Mouse (Mus musculus) embryo, embryonic 11 days (tissue): ENCODE results near the gene Cilp2.

ENCODE experiments used
- DNase-seq: peaks from one replicate; pipeline ENCODE4 v3.0.0-alpha.2; 2015

The Cilp2 gene

GRCm38 (mm10) chr8:69901484-69902162, 14.1 kb upstream of the Cilp2 start:
- DNase-seq = peak; percentile 96

DNA sequence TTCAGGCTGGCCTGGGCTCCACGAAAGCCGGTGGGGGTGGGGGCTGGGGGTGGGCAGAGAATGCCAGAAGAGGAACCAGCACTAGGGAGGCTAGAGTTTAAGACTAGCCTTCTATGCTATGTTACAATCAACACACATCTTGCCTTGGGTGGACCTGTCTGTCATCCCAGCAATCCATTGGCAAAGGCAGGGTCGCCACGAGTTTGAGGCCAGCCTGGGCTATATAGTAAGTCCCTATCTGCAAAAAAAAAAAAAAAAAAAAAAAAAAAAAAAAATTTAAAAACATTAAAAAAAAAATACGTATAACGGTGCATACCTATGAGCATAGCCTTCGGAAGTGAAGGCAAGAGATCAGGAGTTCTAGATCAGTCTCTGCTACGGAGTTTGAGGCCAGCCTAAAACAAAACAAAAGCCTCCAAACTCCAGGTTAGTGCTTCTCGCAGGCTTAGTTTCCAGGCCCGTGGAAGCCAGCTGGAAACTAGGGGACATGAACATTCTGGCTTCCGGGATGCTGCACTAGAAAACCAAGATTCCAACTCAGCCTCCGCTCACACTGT, 13.5 kb upstream of the Cilp2 start:
- peak; percentile 18 for DNase-seq

DNA sequence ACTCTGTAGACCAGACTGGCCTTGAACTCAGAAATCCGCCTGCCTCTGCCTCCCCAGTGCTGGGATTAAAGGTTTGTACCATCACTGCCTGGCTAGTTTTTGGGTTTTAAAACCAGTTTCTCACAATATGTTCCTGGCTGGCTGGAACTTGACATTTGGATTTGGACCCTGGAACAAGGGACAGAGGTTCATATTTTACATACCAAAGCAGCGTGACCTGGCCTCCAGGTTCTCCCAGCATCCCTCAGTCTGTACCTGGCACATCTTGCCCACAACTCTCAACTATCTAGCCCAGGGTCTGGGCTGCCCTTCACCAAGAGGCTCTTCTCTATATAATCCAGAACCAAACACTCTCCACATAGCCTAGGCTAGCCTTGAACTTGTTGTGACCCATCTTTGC, 12.4 kb upstream of the Cilp2 start:
- DNase-seq = no peak

DNA sequence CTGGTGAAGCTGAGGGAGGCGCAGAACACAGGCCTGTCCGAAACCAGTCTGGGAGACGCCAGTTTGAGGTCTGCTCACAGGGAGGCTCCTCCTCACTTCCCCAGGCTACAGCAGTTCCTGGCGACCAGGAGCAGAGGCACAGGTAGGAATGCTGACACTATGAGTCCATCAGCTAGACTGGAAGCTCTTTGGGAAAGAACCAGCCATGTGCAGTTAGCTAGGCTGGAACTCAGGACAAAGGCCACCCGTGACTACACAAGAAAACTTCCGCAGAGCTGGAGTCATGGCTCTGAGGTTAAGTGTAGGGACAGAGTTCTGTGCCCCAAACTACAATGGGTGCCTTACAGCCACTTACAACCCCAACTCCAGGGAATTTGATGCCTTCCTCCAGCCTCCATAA, 10.4 kb upstream of the Cilp2 start:
- no peak for DNase-seq

DNA sequence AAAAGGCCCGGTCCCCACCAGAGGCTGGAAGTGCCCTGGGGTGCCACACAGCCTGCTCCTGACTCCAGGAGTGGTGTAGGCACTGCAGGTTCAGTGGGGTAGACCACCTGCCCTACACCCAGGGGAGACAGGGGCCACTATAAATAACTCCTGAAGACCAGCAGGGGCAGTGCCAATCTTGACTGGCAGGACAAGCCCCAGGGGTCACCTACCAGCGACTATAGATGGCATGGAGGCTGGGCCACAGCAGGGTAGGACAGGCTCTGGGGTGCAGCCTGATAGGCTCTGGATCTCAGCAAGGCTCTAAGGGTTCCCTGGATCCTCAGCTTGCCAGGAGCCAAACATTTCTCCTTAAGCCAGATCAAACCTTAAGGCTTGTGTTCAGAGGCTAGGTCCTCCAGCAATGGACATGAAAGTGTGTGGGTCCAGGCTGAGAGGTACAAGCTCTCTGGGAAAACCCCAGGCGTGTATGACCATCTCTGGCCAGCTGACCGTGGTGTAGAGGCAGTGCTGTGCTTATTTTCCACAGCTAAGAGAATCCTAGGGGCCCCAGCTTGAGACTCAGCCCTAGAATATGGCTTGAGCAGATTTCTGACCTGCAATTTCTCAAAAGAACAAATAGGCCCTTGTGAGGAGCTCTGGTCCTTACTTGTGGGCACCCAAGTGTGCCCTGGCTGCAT, 8.4 kb upstream of the Cilp2 start:
- DNase-seq = no peak

GRCm38 (mm10) chr8:69894836-69895332, 7.4 kb upstream of the Cilp2 start:
- no peak for DNase-seq

DNA sequence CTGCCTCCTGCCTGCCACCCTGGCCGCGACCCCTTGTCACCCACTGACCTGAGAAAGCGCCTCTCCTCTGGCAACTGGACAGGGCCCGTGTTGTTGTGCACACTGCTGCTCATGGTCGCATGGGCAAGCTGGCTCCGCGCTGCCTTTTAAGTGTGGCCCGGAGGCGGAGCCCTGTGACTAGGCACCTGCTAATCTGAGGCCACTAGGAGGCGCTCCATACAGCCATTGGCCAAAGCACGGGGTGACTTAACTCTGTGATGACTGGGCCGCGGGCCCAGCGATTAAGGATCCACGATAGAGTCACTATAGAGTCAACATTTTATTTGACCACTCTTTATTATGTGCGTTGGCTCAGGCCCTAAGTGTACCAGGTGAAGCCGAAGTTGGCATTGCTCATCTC, 6.4 kb upstream of the Cilp2 start:
- DNase-seq = peak; percentile 86

DNA sequence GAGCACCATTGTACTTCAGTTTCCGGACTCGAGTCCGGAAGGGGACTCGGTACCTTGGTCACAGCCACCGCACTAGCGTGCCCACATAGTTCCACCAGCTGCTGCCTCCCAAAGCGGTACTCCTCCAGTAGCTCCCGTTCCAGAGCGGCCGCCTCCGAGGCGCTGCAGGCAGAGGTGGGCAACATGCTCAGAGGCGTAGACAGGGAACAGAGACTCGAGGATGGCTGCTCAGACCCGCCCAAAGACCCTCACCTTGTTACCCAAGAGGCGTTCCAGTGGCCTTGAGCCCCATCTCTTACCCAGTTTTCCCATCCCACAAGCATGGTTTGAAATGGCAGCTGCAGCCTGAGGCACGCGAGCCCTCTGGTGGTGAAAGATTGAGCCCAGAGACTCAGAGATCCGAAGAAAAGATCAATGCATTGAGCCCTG, 3.3 kb upstream of the Cilp2 start:
- DNase-seq = peak; percentile 77

DNA sequence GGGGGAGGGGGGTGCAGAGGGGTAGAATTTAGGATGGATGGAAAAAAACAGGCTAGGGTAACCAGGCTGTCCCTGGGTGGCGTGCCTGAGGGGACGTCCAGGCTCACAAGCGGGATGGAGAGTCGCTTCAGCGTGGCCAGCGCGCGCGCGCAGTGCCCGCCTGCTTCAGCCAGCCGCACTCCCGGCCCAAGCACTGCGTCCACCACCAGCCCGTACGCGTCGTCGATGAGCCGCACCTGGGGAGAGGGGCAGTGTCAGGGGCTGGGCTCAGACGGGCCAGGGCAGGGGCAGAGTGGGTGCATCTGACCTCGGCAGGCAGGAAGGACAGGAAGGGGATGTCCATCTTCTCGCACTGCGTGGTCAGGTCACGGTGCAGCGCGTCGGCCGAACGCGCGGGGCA, 1.4 kb upstream of the Cilp2 start:
- peak; percentile 41 for DNase-seq

GRCm38 (mm10) chr8:69888244-69888866, 868 bp upstream of the Cilp2 start:
- no peak for DNase-seq

GRCm38 (mm10) chr8:69884141-69884540, 3.3 kb downstream of the Cilp2 start:
- no peak for DNase-seq

- DNase-seq = no peak
These were observed 4.5 kb downstream of the Cilp2 start for GRCm38 (mm10) chr8:69882833-69883600.

DNA sequence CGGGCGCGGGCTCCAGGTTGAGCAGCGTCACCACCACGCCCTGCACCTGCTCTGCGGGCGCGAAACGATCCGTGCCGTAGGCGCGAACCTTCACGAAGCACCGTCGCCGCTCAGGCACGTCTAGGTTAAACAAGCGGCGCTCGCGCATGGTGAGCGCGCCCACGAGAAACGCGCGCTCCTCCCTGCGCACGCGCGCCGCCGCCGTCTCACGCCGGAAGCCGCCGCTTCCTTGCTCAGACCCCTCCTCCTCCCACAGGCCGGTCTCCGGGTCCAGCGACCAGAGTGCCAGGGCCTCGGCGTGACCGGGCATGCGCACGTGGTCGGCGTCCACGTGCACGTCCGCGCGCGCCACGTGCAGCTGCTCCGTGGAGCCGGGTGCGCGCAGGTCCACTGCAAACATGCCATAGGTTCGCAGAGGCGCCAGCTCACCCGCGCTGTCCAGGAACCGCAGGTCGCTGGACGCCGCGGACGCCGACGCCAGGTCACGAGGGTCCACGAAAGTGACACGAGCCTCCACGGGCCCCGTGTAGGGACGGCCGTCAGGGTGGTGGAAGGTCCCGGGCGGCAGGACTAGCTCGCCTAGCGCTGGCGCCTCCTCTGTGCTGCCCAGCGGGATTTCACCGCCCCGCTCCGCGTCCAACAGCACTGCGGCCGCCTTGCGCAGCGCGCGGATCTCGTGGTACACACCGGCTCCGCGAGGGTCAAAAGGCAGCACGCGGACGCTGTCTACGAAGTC, 5.3 kb downstream of the Cilp2 start:
- peak; percentile 77 for DNase-seq

GRCm38 (mm10) chr8:69881261-69881865, 6.1 kb downstream of the Cilp2 start:
- no peak for DNase-seq

- peak; percentile 17 for DNase-seq
These were observed 6.6 kb downstream of the Cilp2 start for GRCm38 (mm10) chr8:69880841-69881240.

DNA sequence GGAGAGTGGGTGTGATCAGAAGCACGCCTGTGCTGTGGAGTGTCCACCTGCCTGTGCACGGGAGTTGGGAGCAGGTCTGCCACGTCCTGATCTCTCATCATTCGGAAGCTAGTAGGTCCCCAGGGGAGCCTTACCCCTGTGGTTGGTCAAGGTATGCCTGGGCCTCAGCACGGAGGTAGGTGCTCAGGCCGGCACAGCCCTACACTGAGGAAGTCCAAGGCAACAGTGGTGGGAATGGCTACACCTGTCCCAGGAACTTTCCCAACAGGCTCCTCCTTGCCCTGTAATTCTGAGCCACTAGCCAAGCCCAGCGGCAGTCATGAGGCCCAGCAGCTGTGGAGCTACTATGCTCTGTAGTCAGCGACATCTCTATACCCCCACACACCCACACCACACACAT, 7.8 kb downstream of the Cilp2 start:
- no peak for DNase-seq

DNA sequence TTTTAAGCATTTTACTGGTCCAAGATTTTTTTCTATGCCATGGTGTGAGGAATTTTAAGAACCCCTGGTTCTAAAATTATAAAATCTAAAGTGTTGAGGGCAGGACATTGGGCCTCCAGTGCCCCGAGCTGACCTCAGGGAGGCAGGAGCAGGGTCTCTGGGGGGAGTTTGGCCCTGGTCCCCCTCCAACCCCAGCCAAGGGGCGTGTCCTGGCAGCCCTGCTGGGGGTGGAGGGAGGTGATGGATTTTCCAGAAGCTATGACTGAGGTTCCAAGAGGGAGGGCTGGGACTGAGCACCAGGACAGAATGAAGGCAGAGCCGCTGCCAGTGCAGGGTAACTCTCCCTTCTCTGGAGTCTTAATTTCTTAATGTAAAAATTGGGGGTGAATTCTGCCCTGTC, 9.5 kb downstream of the Cilp2 start:
- DNase-seq = no peak

- DNase-seq = no peak
These were observed 10.1 kb downstream of the Cilp2 start for GRCm38 (mm10) chr8:69877396-69877795.

- no peak for DNase-seq
These were observed 10.5 kb downstream of the Cilp2 start for GRCm38 (mm10) chr8:69876967-69877366.

- no peak for DNase-seq
These were observed 11.4 kb downstream of the Cilp2 start for GRCm38 (mm10) chr8:69876097-69876496.

GRCm38 (mm10) chr8:69874654-69875053, 12.8 kb downstream of the Cilp2 start:
- DNase-seq = no peak

- peak; percentile 78 for DNase-seq
These were observed 13.3 kb downstream of the Cilp2 start for GRCm38 (mm10) chr8:69874155-69874554.
